Mouse (Mus musculus) inflammation-experienced regulatory T-cells, adult 6 months (primary cell): ENCODE data around the gene Rab34. TPM values are rescaled to one million over a fixed set of nuclear protein-coding genes. Genes with fewer than 3 reads are reported as not detected.
"Not testable (repeated sequence)": the region's sequence is repeated elsewhere in the genome, so short reads cannot be mapped to it uniquely, and the experiment has no call there.

Experiments used
- ATAC-seq: one replicate; pipeline ENCODE4 v1.8.0; 2017
- polyA plus RNA-seq, 3 experiments: library from polyadenylated mRNA; unstranded; fragments of 100-300 nt; shearing (Covaris generic); gene quantifications; one replicate each; pipeline ENCODE4 v1.2.1; 2017

Rab34 gene
- polyA plus RNA-seq, 3 experiments from 2014 or later: 1.4 TPM; not detected in 2

DNA sequence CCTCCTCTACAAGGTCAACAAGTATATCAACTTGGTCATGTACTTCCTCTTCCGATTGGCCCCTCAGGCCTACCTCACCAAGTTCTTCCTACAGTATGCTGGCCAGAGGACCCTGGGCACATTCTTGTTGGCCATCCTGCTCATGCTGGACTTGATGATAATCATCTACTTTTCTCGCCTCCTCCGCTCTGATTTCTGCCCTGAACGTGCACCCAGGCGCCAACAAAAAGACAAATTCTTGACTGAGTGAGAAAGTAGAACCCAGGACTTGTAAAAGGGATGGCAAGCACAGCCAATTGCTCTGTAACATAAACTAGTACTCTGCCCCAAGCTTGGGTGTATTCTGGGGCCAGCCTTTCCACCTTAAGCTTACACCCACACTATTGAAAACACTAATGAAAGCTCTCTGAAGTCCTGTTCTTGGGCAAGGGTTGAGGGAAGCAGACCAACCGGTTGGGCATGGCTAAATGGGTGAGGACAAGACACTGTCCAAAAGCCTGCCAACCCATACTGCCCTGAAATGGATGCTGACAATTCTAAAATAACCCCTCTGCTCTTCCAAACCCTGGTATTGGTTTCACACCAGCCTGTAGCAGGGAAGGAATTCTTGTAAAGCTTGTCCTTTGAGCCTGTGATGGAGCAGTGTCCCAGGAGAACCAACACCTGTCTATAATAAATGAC lies 8.0 kb upstream of the Rab34 start:
- ATAC-seq: no peak

DNA sequence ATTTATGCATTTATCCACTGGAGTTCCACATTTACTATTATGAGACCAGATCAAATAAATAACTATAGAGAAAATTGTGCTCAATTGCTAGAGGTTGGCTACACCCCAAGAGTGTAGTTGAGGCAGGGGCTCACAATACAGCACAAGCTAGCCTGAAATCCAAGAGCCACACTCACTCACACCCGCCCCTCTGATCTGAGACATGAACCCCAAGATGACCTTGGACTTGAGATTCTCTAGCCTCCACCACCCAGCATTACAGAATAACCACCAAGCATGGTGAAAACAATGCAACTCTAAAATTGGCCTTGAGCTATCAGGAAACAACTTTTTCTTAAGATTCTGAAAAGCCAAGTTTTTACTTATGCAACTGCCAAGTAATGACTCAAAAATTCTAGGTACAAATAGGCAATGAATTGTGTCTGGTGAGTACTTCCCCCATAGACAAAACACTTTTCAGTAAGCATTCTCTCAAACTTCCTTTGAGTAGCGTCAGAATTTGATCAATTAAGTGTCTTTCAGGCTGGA lies 6.3 kb upstream of the Rab34 start:
- ATAC-seq: no peak

GRCm38 (mm10) chr11:78182450-78182849 lies 5.8 kb upstream of the Rab34 start:
- no peak for ATAC-seq

- peak; percentile 99 for ATAC-seq
Measured at GRCm38 (mm10) chr11:78182961-78183844, 5.0 kb upstream of the Rab34 start, which contains the start of gene Rpl23a. Gene Rpl23a (minus strand): TSS chr11:78183584.

- ATAC-seq: no peak
Measured at GRCm38 (mm10) chr11:78183884-78184514, 4.2 kb upstream of the Rab34 start.

DNA sequence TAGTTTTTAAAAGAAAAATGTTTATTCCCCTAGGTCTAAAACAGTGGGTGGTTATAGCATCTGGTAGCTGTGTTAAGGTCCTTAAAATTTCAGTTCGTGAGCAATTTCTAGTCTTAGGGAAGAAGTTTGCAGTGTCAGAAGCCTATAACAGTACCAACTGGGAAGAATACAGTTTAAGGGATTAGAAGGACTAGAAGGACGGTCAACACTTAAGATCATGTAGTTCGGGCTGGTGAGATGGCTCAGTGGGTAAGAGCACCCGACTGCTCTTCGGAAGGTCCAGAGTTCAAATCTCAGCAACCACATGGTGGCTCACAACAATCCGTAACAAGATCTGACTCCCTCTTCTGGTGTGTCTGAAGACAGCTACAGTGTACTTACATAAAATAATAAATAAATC lies 3.5 kb upstream of the Rab34 start:
- ATAC-seq: not testable (repeated sequence)

DNA sequence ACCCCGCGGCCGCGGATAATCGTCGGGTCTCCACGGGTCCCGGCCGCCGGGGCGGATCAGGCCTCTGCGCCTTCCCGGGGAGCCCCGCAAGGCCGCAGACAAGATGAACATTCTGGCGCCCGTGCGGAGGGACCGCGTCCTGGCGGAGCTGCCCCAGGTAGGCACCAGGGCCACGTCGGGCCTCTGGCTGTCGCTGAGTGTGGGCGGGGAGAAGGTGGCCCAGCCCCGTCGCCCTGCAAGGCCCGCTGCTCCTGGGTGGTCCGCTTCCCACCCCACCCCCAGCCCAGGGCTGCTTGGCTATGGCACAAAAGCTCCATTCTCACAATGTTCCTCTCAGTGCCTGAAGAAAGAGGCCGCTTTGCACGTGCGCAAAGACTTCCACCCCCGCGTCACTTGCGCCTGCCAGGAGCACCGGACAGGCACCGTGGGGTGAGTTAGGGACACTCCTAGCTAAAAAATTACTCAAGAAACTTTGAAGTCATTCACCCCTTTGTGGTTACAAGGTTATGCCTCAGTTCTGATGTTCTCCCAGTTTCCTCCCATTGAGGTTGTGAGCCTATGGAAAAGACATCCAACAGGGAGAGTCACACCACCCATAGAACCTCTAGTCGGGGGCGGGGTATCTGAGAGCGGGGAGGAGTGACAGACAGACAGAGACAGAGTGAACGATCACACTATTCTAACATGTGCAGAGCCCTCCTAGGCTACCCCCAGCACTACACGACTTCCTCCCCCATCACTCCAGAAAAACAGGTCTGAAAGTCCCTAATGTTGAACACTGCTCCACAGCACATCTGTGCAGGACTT lies 1.2 kb downstream of the Rab34 start:
- peak; percentile 25 for ATAC-seq

GRCm38 (mm10) chr11:78190041-78190440 lies 1.8 kb downstream of the Rab34 start:
- ATAC-seq: no peak

DNA sequence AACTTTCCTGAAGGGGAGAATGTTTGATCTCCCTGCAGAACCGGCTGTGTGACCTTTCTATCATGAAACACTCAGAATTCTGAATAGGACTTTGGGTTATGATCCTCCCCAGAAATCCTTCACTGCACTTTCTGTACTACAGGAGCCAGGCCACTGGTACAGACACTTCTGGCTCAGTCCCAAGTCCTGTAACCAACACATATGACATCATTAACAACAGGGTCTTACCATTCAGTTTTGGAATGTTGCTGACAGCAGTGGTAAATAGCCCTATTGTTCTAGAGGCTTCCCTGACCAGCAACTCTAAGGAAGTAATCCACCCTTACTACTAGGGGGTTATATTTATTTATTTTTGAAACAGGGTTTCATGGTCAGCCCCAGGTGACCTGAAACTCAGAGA lies 4.9 kb downstream of the Rab34 start, which contains the start of gene Proca1:
TSS of gene Proca1 (plus strand) at position 280 of the 400 bp plus-strand sequence.
- ATAC-seq: no peak

- ATAC-seq: no peak
Measured at GRCm38 (mm10) chr11:78194411-78195100, 6.3 kb downstream of the Rab34 start.

- no peak for ATAC-seq
Measured at GRCm38 (mm10) chr11:78195101-78195863, 7.1 kb downstream of the Rab34 start.

DNA sequence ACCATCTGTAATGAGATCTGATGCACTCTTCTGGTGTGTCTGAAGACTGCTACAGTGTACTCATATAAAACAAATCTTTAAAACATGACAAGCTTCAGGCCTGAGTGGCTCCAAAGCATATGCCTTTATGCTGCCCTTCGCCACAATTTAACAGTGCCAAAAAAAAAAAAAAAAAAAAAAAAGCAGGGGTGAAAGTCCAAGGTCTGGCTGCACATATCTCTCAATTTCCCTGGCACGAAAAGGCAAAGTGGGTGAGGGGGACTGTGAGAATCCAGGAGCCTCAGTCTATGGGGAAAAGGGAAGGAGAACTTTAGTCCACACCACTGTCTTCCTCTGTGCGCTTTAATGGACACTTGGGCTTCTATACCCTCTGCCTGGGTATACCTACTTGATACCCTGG lies 14.1 kb downstream of the Rab34 start:
- no peak for ATAC-seq

DNA sequence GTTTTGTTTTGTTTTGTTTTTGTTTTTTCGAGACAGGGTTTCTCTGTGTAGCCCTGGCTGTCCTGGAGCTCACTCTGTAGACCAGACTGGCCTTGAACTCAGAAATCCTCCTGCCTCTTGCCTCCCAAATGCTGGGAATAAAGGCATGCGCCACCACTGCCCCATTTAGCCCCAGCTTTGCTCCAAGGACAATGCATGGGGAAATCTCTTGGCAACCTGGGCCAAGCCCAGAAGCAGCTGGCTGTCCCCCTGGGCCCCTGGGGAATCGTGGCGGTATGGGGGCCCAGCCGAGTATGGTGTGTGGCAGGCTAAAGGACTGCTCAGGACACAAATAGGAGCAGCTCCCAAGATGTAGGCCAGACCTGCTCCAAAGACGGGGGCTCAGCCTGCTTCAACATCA lies 16.1 kb downstream of the Rab34 start:
- ATAC-seq: no peak

GRCm38 (mm10) chr11:78205361-78206206 lies 17.4 kb downstream of the Rab34 start:
- ATAC-seq: no peak

- no peak for ATAC-seq
Measured at GRCm38 (mm10) chr11:78207190-78207589, 19.0 kb downstream of the Rab34 start.

DNA sequence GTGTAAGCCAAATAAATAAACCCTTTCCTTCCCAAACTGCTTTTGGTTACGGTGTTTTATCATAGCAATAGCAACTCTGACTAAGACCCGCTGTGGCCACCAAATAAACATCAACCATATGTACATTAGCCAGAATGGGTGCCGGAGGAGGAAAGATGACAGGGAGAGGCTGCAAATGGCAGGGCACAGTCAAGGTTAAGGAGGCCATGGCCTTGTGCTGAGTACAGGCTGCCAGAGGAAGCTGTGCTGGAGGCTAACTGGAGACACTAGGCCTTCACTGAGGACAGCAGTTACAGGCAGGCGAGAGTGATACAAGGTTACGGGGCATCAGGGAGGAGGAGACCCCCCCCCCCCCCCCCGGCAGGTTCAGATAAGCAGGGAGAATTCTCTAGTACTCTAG lies 21.7 kb downstream of the Rab34 start:
- ATAC-seq: no peak

DNA sequence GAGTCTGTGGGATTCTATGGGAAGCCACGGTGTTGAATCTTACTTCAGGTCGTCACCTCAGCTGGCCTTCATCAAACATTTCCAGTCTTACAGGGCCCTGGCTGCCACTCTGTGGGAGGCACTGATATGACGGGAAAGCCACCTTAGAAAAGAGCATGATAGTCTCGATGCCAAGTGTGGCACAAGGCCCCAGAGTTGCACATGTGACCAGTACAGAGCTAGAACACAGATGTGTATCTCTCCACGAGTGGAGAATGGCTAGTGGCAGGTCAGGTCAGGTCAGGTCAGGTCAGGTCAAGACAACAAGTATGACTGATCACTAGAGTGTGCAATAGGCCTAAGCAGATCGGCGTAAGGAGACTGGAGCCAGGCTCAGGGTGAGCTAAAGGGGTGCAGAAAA lies 22.4 kb downstream of the Rab34 start:
- ATAC-seq: no peak

DNA sequence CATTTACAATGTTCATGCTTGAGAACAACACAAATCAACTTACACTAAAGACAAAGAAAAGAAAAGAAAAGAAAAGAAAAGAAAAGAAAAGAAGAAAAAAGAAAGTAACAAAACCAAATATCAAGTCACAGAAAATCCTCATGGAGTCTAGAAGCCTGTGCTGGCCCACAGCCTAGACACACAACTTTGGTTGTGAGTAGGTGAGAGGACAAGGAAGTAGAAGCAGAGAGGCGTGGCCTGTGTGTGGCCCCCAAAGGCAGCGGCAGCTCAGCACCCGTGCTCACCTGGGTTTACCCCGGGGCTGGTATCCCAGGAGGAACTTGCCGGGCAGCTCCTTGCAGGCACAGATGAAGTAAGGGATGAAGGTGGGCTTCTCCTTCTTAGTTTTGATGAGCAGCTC lies 23.3 kb downstream of the Rab34 start:
- ATAC-seq: no peak

DNA sequence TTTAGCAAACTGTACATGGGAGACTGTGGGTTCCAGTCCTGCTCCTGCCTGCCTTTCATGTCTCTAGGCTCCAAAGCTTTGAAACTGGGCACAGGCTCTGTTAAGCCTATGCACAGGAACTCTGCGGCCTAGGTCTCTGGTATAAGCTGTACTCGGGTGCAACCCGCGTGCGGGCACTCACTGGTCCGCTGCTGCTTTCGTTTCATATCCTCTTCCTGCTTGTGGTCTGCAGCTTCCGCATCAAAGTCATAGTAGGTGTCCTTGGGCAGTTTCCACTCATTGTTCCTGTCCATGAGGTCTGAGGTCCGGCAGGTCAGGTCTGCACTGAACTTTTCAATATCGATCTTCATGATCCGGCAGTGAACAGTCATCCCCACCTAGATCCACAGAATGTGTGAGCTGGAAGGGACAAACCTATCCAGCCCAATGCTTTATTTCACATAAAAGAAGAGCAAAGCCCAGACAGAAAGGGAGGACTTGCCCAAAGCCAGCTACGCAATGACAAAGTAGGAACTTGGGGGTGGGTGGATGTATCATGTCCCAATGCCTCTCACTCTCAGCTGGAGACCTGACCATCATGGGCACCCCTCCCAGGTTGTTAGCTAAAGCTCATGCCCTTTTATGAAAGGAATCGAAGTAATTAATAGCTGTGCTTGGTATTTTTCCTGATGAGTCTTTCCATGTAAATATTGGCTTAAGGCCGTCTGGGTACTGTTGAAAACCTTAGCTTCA lies 25.0 kb downstream of the Rab34 start:
- ATAC-seq: no peak
